Mouse (Mus musculus) stomach, embryonic 14.5 days (tissue): Measurements from ENCODE around the gene Gm20517. TPM values are rescaled to one million over a fixed set of nuclear protein-coding genes. Genes with fewer than 3 reads are reported as not detected.
"Not testable (repeated sequence)": the region's sequence is repeated elsewhere in the genome, so short reads cannot be mapped to it uniquely, and the experiment has no call there.

Experiments
- ATAC-seq: fragments of 200-750 bp; cut with Nextera tagmentation; 2 replicates; pipeline ENCODE4 v1.8.0; 2017; ENCODE audit warnings: low read depth, moderate TSS enrichment; ENCODE audit not compliant: insufficient number of reproducible peaks, insufficient read depth, low FRiP score
- H3K27ac ChIP-seq: fragments of 300-500 bp; sonication (generic); 2 replicates; pipeline ENCODE4 v1.5.1; 2014; ENCODE audit warnings: mild to moderate bottlenecking, low read length, moderate library complexity, mixed read lengths
- H3K27me3 ChIP-seq: fragments of 300-500 bp; sonication (generic); 2 replicates; pipeline ENCODE4 v1.6.1; 2014; ENCODE audit warnings: low read length, control low read depth, mixed read lengths; ENCODE audit not compliant: control insufficient read depth, insufficient read depth
- H3K36me3 ChIP-seq: fragments of 300-500 bp; sonication (generic); 2 replicates; pipeline ENCODE4 v1.6.1; 2014; ENCODE audit warnings: mild to moderate bottlenecking, control low read depth, low read length, moderate library complexity, mixed read lengths; ENCODE audit not compliant: control insufficient read depth, insufficient read depth
- H3K4me1 ChIP-seq: fragments of 300-500 bp; sonication (generic); 2 replicates; pipeline ENCODE4 v1.6.1; 2014; ENCODE audit warnings: low read length, control low read depth, mixed read lengths; ENCODE audit not compliant: control insufficient read depth, insufficient read depth
- H3K4me2 ChIP-seq: fragments of 300-500 bp; sonication (generic); replicated peaks from 2 replicates; pipeline ENCODE4 v1.6.1; 2014; ENCODE audit warnings: low read depth, low read length, control low read depth
- H3K4me3 ChIP-seq: fragments of 300-500 bp; sonication (generic); 2 replicates; pipeline ENCODE4 v1.5.1; 2014; ENCODE audit warnings: low read depth, low read length, control low read depth
- H3K9ac ChIP-seq: fragments of 300-500 bp; sonication (generic); replicated peaks from 2 replicates; pipeline ENCODE4 v1.6.1; 2014; ENCODE audit warnings: low read depth, mild to moderate bottlenecking, control low read depth, low read length, moderate library complexity, mixed read lengths
- H3K9me3 ChIP-seq: fragments of 300-500 bp; sonication (generic); 2 replicates; pipeline ENCODE4 v1.6.1; 2016; ENCODE audit warnings: low read depth, low read length, control low read depth; ENCODE audit not compliant: control insufficient read depth
- WGBS: fragments of 180-500 bp; shearing (Covaris S2); extraction: QIAGEN DNeasy Blood & Tissue Kit; methylation state at CpG from one replicate; pipeline ENCODE4 v1.1.7; 2014; 5-methylcytosine and 5-hydroxymethylcytosine counted together
- polyA plus RNA-seq: library from polyadenylated mRNA; unstranded; fragments of >200 nt; fragmentation: Nextera tagmentation; extraction: Ambion mirVana; gene quantifications from 2 replicates; pipeline ENCODE4 v1.2.1, GENCODE M21; 2014

Gm20517 gene
- polyA plus RNA-seq, 1 experiment from 2014 or later = 1.5 TPM

DNA sequence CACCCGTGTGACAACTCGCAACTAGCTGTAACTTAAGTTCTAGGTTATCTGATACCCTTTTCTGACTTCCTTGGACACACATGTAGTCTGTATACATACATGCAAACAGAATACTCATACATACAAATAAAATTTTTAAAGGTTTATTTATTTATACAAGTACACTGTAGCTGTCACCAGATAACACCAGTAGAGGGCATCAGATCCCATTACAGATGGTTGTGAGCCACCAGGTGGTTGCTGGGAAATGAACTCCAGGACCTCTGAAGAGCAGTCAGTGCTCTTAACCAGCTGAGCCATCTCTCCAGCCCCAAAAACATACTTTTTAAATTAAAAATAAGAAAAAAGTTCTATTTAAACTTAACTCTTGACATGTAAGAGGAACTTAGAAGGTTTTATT, 31.6 kb downstream of the Gm20517 start:
- no peak overlapping the region for H3K4me2 ChIP-seq
- no peaks in the 10 kb centered on the region for H3K36me3 ChIP-seq
- no peaks in the 10 kb centered on the region for H3K27me3 ChIP-seq
- H3K27ac ChIP-seq = no peak overlapping the region
- no peaks in the 10 kb centered on the region for H3K4me1 ChIP-seq
- no peak overlapping the region for H3K4me3 ChIP-seq
- H3K9me3 ChIP-seq = no peaks in the 10 kb centered on the region
- no peak overlapping the region for H3K9ac ChIP-seq
- WGBS = 74% methylated on average over 2 of the region's 2 CpGs
- no peak for ATAC-seq

DNA sequence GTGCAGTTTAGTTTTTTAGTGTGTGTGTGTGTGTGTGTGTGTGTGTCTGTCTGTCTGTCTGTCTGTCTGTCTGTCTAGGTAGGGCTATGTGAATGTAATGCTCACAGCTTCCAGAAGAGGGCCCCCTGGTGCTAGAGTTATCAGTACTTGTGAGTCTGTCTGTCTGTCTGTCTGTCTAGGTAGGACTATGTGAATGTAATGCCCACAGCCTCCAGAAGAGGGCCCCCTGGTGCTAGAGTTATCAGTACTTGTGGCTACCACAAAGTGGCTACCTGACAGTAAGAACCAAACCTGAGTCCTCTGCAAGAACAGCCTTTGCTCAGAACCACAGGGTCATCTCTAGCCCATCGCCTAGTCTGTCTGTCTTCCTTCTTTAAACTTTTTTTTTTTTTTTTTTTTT, 35.3 kb downstream of the Gm20517 start:
- Histone ChIP-seq H3K36me3 (no peaks in the 10 kb centered on the region), H3K4me1 (no peaks in the 10 kb centered on the region), H3K4me3 (no peak overlapping the region), H3K27ac (no peak overlapping the region), H3K9me3 (no peaks in the 10 kb centered on the region), H3K4me2 (no peak overlapping the region), H3K27me3 (no peaks in the 10 kb centered on the region), H3K9ac (no peak overlapping the region)
- ATAC-seq = no peak
- 80% methylated on average over 1 of the region's 1 CpGs for WGBS

DNA sequence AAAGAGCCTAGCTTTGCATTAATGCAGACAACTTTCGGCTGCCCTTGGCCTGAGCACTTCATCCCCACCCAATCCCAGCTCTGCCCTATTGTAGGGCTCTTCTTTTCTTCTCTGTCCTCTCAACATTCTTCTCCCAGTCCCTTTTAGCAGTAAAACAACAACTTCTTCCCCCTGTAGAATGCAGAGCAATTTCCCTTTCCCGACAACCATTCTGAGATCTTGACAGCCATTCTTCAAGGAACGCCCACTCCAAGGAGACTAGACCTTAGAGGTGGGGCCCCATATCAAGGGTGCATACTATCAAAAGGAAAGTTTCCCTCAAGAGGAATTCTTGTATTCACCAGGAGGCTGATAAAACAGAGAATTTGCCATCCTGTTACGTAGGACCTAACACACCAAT, 37.6 kb downstream of the Gm20517 start:
- Histone ChIP-seq H3K4me3 (no peak overlapping the region), H3K27me3 (no peaks in the 10 kb centered on the region)
- 63% methylated on average over 4 of the region's 4 CpGs for WGBS

DNA sequence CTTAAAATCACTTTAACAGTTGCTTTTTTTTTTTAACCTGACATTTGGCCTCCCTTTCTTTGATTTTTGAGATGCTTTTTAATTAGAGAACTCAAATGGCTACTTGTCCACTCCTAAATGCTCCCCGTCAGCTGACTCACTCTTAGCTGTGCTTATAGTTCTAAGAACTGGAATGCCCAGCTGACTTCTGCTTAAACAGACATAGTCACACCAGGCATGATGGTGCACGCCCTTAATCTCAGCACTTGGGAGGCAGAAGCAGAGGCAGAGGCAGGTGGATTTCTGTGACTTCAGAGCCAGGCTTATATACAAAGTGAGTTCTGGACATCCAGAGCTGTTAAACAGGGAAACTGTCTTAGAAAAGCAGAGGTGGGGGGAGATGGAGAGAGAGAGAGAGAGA, 40.6 kb downstream of the Gm20517 start:
- 84% methylated on average over 2 of the region's 2 CpGs for WGBS
- ATAC-seq = no peak
- no peak overlapping the region for H3K4me2 ChIP-seq
- H3K9ac ChIP-seq = no peak overlapping the region
- H3K4me3 ChIP-seq = no peak overlapping the region
- no peaks in the 10 kb centered on the region for H3K36me3 ChIP-seq
- no peak overlapping the region for H3K27ac ChIP-seq
- no peaks in the 10 kb centered on the region for H3K9me3 ChIP-seq
- H3K27me3 ChIP-seq = no peaks in the 10 kb centered on the region
- H3K4me1 ChIP-seq = no peaks in the 10 kb centered on the region

More for the DNA sequence above, 37.6 kb downstream of the Gm20517 start:
- Histone ChIP-seq H3K9ac (no peak overlapping the region), H3K27ac (no peak overlapping the region), H3K4me2 (no peak overlapping the region), H3K36me3 (no peaks in the 10 kb centered on the region), H3K9me3 (no peaks in the 10 kb centered on the region), H3K4me1 (no peaks in the 10 kb centered on the region)
- no peak for ATAC-seq

DNA sequence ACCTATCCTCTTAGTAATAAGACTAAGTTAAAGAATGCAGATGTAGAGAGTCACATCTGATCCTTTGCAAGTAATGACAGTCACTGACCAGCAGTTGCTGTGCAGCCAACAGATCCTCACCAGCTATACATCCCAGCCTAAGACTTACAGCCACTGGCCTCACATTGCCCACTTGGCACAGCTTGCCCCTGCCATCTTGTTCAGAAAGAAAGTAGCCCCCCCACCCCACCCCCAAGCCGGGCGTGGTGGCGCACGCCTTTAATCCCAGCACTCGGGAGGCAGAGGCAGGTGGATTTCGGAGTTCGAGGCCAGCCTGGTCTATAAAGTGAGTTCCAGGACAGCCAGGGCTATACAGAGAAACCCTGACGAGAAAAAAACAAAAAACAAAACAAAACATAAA, 43.0 kb downstream of the Gm20517 start:
- not testable (repeated sequence) for H3K36me3 ChIP-seq, ATAC-seq, H3K4me2 ChIP-seq, H3K4me1 ChIP-seq, H3K9me3 ChIP-seq, H3K9ac ChIP-seq, H3K27me3 ChIP-seq, H3K27ac ChIP-seq, H3K4me3 ChIP-seq
- 95% methylated on average over 8 of the region's 8 CpGs for WGBS

DNA sequence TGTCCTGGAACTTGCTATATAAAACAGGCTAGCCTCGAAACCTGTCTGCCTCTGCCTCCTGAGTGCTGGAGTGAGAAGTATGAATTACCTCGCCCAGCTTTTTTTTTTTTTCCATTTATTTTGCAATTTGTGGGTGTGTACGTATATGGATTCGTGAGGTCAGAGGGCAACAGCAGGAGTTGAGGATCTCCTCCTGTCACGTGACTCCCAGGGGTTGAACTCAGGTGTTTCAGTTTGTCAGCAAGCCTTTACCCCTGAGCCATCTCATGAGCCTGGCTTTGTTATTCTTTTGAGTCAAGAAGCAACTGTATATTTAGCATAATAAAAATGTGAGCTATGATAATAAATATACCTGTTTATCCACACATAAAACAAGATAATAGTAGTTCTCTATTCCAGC, 44.3 kb downstream of the Gm20517 start:
- no peaks in the 10 kb centered on the region for H3K36me3 ChIP-seq
- H3K4me3 ChIP-seq = no peak overlapping the region
- no peak overlapping the region for H3K4me2 ChIP-seq
- H3K4me1 ChIP-seq = no peaks in the 10 kb centered on the region
- no peak overlapping the region for H3K9ac ChIP-seq
- H3K27me3 ChIP-seq = no peaks in the 10 kb centered on the region
- WGBS = 63% methylated on average over 5 of the region's 5 CpGs
- H3K9me3 ChIP-seq = no peaks in the 10 kb centered on the region
- no peak for ATAC-seq
- no peak overlapping the region for H3K27ac ChIP-seq

DNA sequence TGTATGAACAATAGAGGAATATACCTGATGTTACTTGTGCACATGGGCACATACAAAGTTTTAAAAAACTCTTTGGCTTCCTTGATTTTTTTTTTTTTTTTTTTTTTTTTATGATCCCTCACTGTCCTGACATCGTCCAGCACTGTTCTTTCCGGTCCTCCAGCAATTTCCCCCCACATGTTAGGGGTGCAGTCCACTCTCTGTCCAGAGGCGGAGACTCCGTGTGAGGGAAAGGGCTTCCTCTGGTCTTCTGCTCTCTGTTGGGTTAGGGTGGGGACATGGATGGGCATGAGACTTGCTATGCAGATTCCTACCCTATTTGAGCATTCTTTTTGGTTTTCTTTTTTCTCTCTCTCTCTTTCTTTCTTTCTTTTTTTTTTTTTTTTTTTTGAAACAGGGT, 46.5 kb downstream of the Gm20517 start:
- no peak for ATAC-seq
- H3K27me3 ChIP-seq = no peaks in the 10 kb centered on the region
- no peak overlapping the region for H3K27ac ChIP-seq
- no peaks in the 10 kb centered on the region for H3K4me1 ChIP-seq
- 83% methylated on average over 4 of the region's 4 CpGs for WGBS
- no peak overlapping the region for H3K4me2 ChIP-seq
- no peak overlapping the region for H3K9ac ChIP-seq
- H3K36me3 ChIP-seq = no peaks in the 10 kb centered on the region
- H3K4me3 ChIP-seq = no peak overlapping the region
- H3K9me3 ChIP-seq = no peaks in the 10 kb centered on the region

DNA sequence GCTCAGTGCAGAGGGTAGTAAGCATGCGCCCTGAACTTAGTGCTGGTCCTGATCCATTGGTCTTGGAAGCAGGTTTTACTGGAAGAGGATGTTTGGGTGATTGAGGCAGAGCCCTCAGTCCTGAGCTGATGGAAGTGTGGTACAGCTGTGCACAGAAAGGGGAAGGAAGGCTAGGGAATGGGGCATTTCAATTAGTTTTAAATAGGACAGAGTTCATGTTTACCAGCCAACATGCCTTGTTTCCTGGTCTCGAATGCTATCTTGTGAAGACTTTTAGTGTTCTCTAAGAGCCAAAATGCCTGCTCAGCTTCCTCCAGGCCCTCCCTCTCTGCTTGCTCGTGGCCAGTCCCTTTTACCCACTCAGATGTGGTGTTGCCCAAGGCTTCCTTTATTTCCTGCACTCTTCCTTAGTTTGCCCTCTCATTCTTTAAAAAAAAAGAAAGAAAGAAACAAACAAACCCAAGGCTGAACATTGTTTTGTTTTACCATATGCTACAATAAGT, 47.4 kb downstream of the Gm20517 start:
- Histone ChIP-seq H3K4me3 (no peak overlapping the region), H3K27me3 (no peaks in the 10 kb centered on the region), H3K4me2 (no peak overlapping the region), H3K36me3 (no peaks in the 10 kb centered on the region; the same call in 1 of the 2 replicates), H3K9me3 (no peaks in the 10 kb centered on the region), H3K9ac (no peak overlapping the region), H3K4me1 (no peaks in the 10 kb centered on the region), H3K27ac (no peak overlapping the region)
- ATAC-seq = no peak
- WGBS = 90% methylated on average over 3 of the region's 3 CpGs

DNA sequence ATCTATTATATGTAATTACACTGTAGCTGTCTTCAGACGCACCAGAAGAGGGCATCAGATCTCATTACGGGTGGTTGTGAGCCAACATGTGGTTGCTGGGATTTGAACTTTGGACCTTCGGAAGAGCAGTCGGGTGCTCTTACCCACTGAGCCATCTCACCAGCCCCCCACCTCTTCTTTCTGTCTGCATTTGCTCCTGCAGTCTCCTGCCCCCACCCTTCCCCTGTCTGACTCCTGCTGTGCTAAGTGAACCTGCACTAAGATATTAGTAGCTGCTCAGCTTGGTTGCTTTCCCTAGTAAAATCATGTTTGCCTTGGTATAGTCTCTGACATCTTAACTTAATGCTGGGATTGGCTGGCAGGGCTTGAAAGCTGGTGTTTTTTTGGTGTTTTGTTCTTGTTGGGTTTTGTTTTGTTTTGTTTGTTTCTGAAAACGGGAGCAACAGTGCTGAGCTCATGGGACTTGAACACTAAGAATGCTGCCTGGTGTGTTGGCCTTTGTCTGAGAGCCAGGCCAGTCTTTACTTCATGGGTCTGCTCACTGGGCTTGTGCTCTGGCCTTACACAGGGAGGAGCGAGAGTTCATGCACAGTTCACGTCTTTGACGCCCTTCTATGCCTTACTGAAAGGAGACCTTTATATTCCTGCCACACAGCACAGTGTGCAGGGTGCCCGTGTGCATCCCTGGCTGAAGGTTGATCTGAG, 51.8 kb downstream of the Gm20517 start:
- no peak for ATAC-seq
- H3K9me3 ChIP-seq = no peaks in the 10 kb centered on the region
- H3K27ac ChIP-seq = no peak overlapping the region
- H3K27me3 ChIP-seq = no peaks in the 10 kb centered on the region
- H3K4me1 ChIP-seq = no peaks in the 10 kb centered on the region
- 69% methylated on average over 9 of the region's 9 CpGs for WGBS
- H3K9ac ChIP-seq = no peak overlapping the region
- H3K4me2 ChIP-seq = no peak overlapping the region
- no peak overlapping the region for H3K4me3 ChIP-seq
- no peaks in the 10 kb centered on the region; the same call in 1 of the 2 replicates for H3K36me3 ChIP-seq
